Mouse (Mus musculus) CD4-positive naive resting alpha-beta T cell, adult 57 days (primary cell): Measurements from ENCODE around the gene Fbxo39. TPM values are rescaled to one million over a fixed set of nuclear protein-coding genes. Genes with fewer than 3 reads are reported as not detected.

ENCODE experiments used
- total RNA-seq: library from RNA; stranded (reverse); gene quantifications from one replicate; pipeline ENCODE4 v1.2.4, GENCODE M21; 2023

The Fbxo39 gene
- total RNA-seq = 1.0 TPM

DNA sequence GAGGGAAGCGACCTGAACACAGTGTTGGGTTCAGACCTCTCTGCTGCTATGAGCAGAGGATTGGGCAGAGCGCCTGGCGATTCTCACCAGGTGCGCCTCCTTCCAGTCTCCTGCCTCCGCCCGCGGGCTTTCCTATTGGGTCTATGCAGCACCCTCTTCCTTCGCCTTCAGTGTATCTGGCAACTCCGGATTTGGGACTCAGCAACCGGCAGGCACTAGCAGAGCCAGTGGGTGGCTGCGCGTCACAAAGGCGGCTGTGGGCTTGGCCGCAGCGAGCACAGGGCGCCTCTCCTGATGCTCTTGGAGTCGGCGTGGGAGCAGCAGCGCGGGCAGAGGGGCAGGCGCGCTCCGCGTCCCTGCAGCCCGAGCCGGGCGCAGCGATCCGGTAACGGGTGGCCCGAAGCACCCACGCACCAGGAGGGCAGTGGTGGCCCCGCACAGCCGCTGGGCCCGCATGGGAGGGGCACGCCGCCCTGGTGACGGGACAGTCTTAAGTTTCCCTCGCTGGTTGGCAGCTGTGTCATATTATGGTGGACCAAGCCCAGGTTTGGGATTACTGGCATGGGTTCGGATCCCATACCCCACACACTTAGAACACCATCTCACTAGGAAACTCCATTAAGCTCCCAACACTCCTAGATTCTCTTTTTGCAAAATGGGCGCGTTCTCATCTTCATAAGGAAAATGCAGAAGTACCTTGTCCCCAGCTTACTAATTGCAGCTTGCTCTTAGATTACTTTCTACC is at the start of gene Fbxo39:
Gene Fbxo39, plus strand, starts transcription at position 294 of the 745 bp plus-strand sequence.

DNA sequence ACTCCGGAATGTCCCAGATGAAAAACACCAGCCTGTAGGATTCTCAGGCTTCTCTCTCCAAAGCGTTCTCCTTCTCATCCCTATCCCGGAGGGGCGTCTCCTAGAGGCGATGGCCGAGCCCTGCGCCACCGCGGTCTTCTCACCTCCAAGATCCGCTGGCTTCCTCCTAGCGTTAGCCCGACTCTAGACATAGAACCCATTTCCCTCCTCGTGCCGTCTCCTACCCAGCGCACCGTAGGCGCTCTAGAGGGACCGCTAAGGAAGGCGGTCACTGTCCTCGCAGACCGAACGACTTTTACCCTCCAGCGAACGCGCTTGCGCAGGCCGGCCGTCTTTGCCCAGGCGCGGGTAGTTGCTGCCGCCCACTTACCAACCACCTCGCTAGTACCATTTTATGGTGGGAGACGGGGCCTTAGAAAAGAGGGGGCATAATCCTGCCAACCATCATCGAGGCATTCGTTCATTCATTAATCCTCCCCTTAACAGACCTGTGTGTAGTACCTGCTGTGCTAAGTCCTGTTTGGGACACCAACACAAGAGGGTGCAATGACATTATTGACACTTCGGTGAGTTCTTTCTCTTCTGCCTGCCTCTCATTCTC is 47.2 kb upstream of the Fbxo39 start, which contains the start of gene Slc13a5:
Gene Slc13a5, minus strand, starts transcription at position 263 of the 601 bp plus-strand sequence.

DNA sequence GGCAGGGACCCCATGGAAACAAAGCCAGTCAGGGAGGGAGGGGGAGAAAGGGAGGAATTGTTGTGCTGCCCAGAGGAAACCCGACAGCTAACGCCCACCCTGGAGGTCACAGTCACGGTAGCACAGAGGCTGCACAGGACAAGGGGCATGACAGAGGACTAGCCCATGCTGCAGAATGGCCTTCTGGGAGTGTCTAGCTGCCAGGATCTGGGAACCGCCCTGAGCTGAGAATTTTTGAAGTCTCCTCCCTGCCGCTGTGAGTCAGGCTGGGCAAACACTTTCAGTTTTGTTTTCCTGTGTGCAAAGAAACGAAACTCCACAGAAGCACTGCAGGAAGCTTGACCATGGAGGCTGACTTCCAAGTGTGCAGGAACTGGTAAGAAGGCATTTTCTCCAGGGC is 12.9 kb upstream of the Fbxo39 start, which contains the start of gene Xaf1:
Gene Xaf1, plus strand, starts transcription at position 296 of the 400 bp plus-strand sequence.

DNA sequence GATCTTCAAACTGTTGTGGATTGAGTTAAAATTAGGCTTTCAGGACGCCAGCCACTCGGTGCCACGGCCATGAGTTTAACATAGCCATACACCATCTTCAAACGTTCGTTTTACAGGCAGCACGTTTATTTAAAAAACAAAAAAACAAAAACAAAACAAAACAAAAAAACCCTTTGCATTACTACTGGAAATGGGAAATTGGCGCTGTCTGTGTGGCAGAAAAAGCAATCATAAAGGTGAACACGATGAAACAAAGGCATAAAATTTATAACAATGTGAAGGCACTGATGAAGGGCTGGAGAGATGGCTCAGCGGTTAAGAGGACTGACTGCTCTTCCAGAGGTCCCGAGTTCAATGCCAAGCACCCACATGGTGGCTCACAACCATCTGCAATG is 48.1 kb downstream of the Fbxo39 start, which contains the start of gene Tekt1:
Gene Tekt1, minus strand, starts transcription at position 96 of the 395 bp plus-strand sequence.

Other genes with a start within 250 kb of the Fbxo39 start
- 0.09 TPM for gene Pitpnm3, start 178.7 kb upstream of the Fbxo39 start, total RNA-seq
- gene Gm43951, start 107.6 kb upstream of the Fbxo39 start, total RNA-seq = 0.65 TPM
- gene 4933427D14Rik, start 107.0 kb upstream of the Fbxo39 start, total RNA-seq = 14.9 TPM
- gene Txndc17, start 106.9 kb upstream of the Fbxo39 start, total RNA-seq = 29.9 TPM
- 15.7 TPM for gene Med31, start 98.9 kb upstream of the Fbxo39 start, total RNA-seq
- gene Slc13a5, start 47.2 kb upstream of the Fbxo39 start, total RNA-seq = not detected
- gene Xaf1, start 12.8 kb upstream of the Fbxo39 start, total RNA-seq = 46.3 TPM
- not detected for gene Tekt1, start 48.0 kb downstream of the Fbxo39 start, total RNA-seq
- not detected for gene Smtnl2, start 97.3 kb downstream of the Fbxo39 start, total RNA-seq
- not detected for gene Ggt6, start 121.1 kb downstream of the Fbxo39 start, total RNA-seq
- gene Mybbp1a, start 126.9 kb downstream of the Fbxo39 start, total RNA-seq = 165 TPM
- gene Spns2, start 175.5 kb downstream of the Fbxo39 start, total RNA-seq = 2.0 TPM
- 1.4 TPM for gene Spns3, start 236.1 kb downstream of the Fbxo39 start, total RNA-seq